22 mouse cellular contexts compared by ENCODE assay signal in genomic region chr9:8340628-8341027, GRCm38 (mm10).
DNase-seq lines count a peak whose midpoint lies in the region; ATAC-seq lines count a peak whose summit lies in the region.
"Had no signal": no experiment of that assay in that cellular context is flagged by ENCODE, and none has a peak within 500 bp of the region (broad histone marks: within the 10 kb centered on the region; RNA-seq: fewer than 3 reads in every experiment).

No protein-coding gene starts in this region.

- no peaks in the 10 kb centered on the region for H3K9me3 ChIP-seq in forebrain, embryonic 14.5 days (replicated peaks; ENCODE audit: control insufficient read depth, low read length)
- no peaks in the 10 kb centered on the region for H3K9me3 ChIP-seq in forebrain, embryonic 12.5 days
- H3K9me3 ChIP-seq: heart, embryonic 10.5 days; limb, embryonic 13.5 days; liver, embryonic 12.5 days; midbrain, embryonic 10.5 days had no signal

- ATAC-seq in forebrain, embryonic 14.5 days, result no peak
- ATAC-seq in forebrain, embryonic 12.5 days (ENCODE audit: low FRiP score), result no peak
- ATAC-seq: liver, embryonic 12.5 days; midbrain, embryonic 16.5 days; Patski had no signal

- 81% methylated on average over 1 of the region's 1 CpGs for WGBS in forebrain, embryonic 14.5 days
- WGBS in forebrain, embryonic 12.5 days, result 79% methylated on average over 1 of the region's 1 CpGs

- no peak overlapping the region for H3K9ac ChIP-seq in forebrain, embryonic 14.5 days (ENCODE audit: low read length)
- no peak overlapping the region for H3K9ac ChIP-seq in forebrain, embryonic 12.5 days
- H3K9ac ChIP-seq: hindbrain, embryonic 15.5 days; limb, embryonic 13.5 days; liver, embryonic 12.5 days had no signal

- DNase-seq in forebrain, embryonic 14.5 days (ENCODE audit: low spot score), result peak; percentile 28
- DNase-seq in brain, adult 2 months (ENCODE audit: low read depth, low spot score), result peak; percentile 47
- peak; percentile 26 for DNase-seq in cerebellum, adult 9-10 months
- peak; percentile 45 to 46 for DNase-seq in layer of hippocampus, adult 8-10 months (ENCODE audit: low spot score in 2 of 2)
- DNase-seq in right cerebral cortex, postnatal 25 days, result no peak
- no peak for DNase-seq in kidney, postnatal 10 days
- DNase-seq in embryo, embryonic 9.5 days (ENCODE audit: extremely low spot score), result no peak
- DNase-seq: kidney, adult 2 months; lung, adult 18-20 months; lung, postnatal 10 days; right cerebral cortex, adult 18-20 months; thymus, adult 2 months; thymus, postnatal 4 days had no signal

- H3K4me3 ChIP-seq in forebrain, embryonic 14.5 days (ENCODE audit: low read depth, low read length), result no peak overlapping the region
- H3K4me3 ChIP-seq in forebrain, embryonic 12.5 days (replicated peaks), result no peak overlapping the region
- H3K4me3 ChIP-seq: heart, embryonic 10.5 days; hindbrain, embryonic 15.5 days; limb, embryonic 13.5 days; liver, embryonic 12.5 days; midbrain, embryonic 10.5 days had no signal

- H3K27ac ChIP-seq in forebrain, embryonic 14.5 days (ENCODE audit: low read depth, low read length), result no peak overlapping the region
- no peak overlapping the region for H3K27ac ChIP-seq in forebrain, embryonic 12.5 days
- H3K27ac ChIP-seq: heart, embryonic 10.5 days; hindbrain, embryonic 15.5 days; kidney, postnatal 0 days; limb, embryonic 13.5 days; liver, embryonic 12.5 days; midbrain, embryonic 10.5 days had no signal

- H3K36me3 ChIP-seq in forebrain, embryonic 14.5 days (ENCODE audit: control insufficient read depth, insufficient read depth, low read length), result no peaks in the 10 kb centered on the region
- no peaks in the 10 kb centered on the region for H3K36me3 ChIP-seq in forebrain, embryonic 12.5 days (replicated peaks)
- H3K36me3 ChIP-seq: heart, embryonic 10.5 days; hindbrain, embryonic 15.5 days; limb, embryonic 13.5 days; liver, embryonic 12.5 days; midbrain, embryonic 10.5 days had no signal

- no peaks in the 10 kb centered on the region for H3K4me1 ChIP-seq in forebrain, embryonic 14.5 days (ENCODE audit: control insufficient read depth, insufficient read depth, low read length)
- no peaks in the 10 kb centered on the region for H3K4me1 ChIP-seq in forebrain, embryonic 12.5 days
- H3K4me1 ChIP-seq: heart, embryonic 10.5 days; hindbrain, embryonic 15.5 days; limb, embryonic 13.5 days; liver, embryonic 12.5 days; midbrain, embryonic 10.5 days had no signal

- H3K27me3 ChIP-seq in forebrain, embryonic 14.5 days (replicated peaks; ENCODE audit: control insufficient read depth, insufficient read depth, low read length), result no peaks in the 10 kb centered on the region
- H3K27me3 ChIP-seq in forebrain, embryonic 12.5 days, result no peaks in the 10 kb centered on the region
- H3K27me3 ChIP-seq: hindbrain, embryonic 15.5 days; limb, embryonic 13.5 days; liver, embryonic 12.5 days; Patski had no signal

- no peak overlapping the region for H3K4me2 ChIP-seq in forebrain, embryonic 14.5 days (ENCODE audit: low read length)
- H3K4me2 ChIP-seq in forebrain, embryonic 12.5 days, result no peak overlapping the region
- H3K4me2 ChIP-seq: hindbrain, embryonic 15.5 days; limb, embryonic 13.5 days; liver, embryonic 12.5 days had no signal

Comparison
In these comparisons a context has a peak if more than half of its experiments do, and no peak if none do; other contexts are left out.
1. DNase-seq: peak in forebrain, embryonic 14.5 days (single experiment), brain, adult 2 months (single experiment), cerebellum, adult 9-10 months (single experiment) and layer of hippocampus, adult 8-10 months (2 of 2); none in right cerebral cortex, postnatal 25 days (single experiment), kidney, postnatal 10 days (single experiment) and embryo, embryonic 9.5 days (single experiment).